Mouse (Mus musculus): ENCODE results near the gene Tmem102.

The Tmem102 gene

GRCm38 (mm10) chr11:69765221-69766125 is 40.0 kb downstream of the Tmem102 start, which contains the start of gene Zbtb4:
Gene Zbtb4 (plus strand): TSS chr11:69765912.
- in situ Hi-C loops (cut with MboI; ENCODE audit: low pct_unique_long_range_greater_than_20kb in 1 of 2, low sequenced_read_pairs in 2 of 2, unreplicated experiment in 1 of 2): no loop called here

- in situ Hi-C loops (cut with MboI; ENCODE audit: low pct_unique_long_range_greater_than_20kb in 1 of 2, low sequenced_read_pairs in 2 of 2, unreplicated experiment in 1 of 2): no loop called here
Observed at GRCm38 (mm10) chr11:69763551-69763950, 41.9 kb downstream of the Tmem102 start.

- in situ Hi-C loops (cut with MboI; ENCODE audit: low pct_unique_long_range_greater_than_20kb in 1 of 2, low sequenced_read_pairs in 2 of 2, unreplicated experiment in 1 of 2): no loop called here
Observed at GRCm38 (mm10) chr11:69761868-69762267, 43.6 kb downstream of the Tmem102 start, which contains the start of gene Slc35g3. Gene Slc35g3 (minus strand): TSS chr11:69761968.

GRCm38 (mm10) chr11:69760901-69761200 is 44.6 kb downstream of the Tmem102 start:
- in situ Hi-C loops (cut with MboI; ENCODE audit: low pct_unique_long_range_greater_than_20kb in 1 of 2, low sequenced_read_pairs in 2 of 2, unreplicated experiment in 1 of 2): no loop called here

GRCm38 (mm10) chr11:69760160-69760900 is 45.1 kb downstream of the Tmem102 start:
- in situ Hi-C loops (cut with MboI; ENCODE audit: low pct_unique_long_range_greater_than_20kb in 1 of 2, low sequenced_read_pairs in 2 of 2, unreplicated experiment in 1 of 2): no loop called here

- in situ Hi-C loops (cut with MboI; ENCODE audit: low pct_unique_long_range_greater_than_20kb in 1 of 2, low sequenced_read_pairs in 2 of 2, unreplicated experiment in 1 of 2): no loop called here
Observed at GRCm38 (mm10) chr11:69758971-69759721, 46.3 kb downstream of the Tmem102 start.

GRCm38 (mm10) chr11:69758478-69758970 is 46.9 kb downstream of the Tmem102 start, which contains the start of gene Polr2a:
Gene Polr2a (minus strand): TSS chr11:69758637.
- in situ Hi-C loops (cut with MboI; ENCODE audit: low pct_unique_long_range_greater_than_20kb in 1 of 2, low sequenced_read_pairs in 2 of 2, unreplicated experiment in 1 of 2): no loop called here

- in situ Hi-C loops (cut with MboI; ENCODE audit: low pct_unique_long_range_greater_than_20kb in 1 of 2, low sequenced_read_pairs in 2 of 2, unreplicated experiment in 1 of 2): no loop called here
Observed at GRCm38 (mm10) chr11:69758090-69758456, 47.4 kb downstream of the Tmem102 start.

- in situ Hi-C loops (cut with MboI; ENCODE audit: low pct_unique_long_range_greater_than_20kb in 1 of 2, low sequenced_read_pairs in 2 of 2, unreplicated experiment in 1 of 2): no loop called here
Observed at GRCm38 (mm10) chr11:69757303-69758089, 47.9 kb downstream of the Tmem102 start.

- in situ Hi-C loops (cut with MboI; ENCODE audit: low pct_unique_long_range_greater_than_20kb in 1 of 2, low sequenced_read_pairs in 2 of 2, unreplicated experiment in 1 of 2): no loop called here
Observed at GRCm38 (mm10) chr11:69754701-69755100, 50.7 kb downstream of the Tmem102 start.

- in situ Hi-C loops (cut with MboI; ENCODE audit: low pct_unique_long_range_greater_than_20kb in 1 of 2, low sequenced_read_pairs in 2 of 2, unreplicated experiment in 1 of 2): no loop called here
Observed at GRCm38 (mm10) chr11:69754233-69754632, 51.2 kb downstream of the Tmem102 start.
